Mouse (Mus musculus): ENCODE results near the gene Prkd2. TPM values are rescaled to one million over a fixed set of nuclear protein-coding genes. Genes with fewer than 3 reads are reported as not detected.

Gene Prkd2
- polyA plus RNA-seq, 1 experiment = 0.66 TPM

DNA sequence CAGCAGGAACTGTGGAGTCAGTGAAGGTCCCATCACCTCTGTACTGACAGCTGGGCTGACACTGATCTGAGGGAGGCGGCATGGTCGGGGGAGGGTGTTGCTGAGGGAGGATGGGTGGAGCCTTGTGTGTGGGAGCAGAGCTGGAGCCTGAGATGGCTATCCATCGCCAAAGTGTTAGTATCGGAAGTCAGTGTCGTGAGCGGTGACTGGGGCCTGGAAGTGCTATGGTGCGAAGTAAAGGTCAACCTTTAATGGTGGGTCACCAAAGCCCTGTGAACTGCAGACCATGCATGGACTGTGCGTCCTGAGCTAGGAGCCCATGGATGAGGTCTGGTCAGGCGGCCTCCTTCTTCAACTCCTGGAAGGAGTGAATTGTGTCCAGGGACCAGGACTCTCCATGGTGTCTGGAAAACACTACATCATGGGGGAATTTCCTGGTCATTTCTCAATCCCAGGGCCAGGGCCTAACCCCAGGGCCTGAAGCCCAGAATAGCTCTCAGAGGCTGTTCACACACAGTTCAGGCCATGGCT, 62.9 kb downstream of the Prkd2 start:
- Histone ChIP-seq H3K9me3 (ENCODE audit: control insufficient read depth, low read length) (no peaks in the 10 kb centered on the region), H3K27me3 (ENCODE audit: control insufficient read depth) (peaks cover 43% of the 10 kb centered on the region), H3K4me3 (replicated peaks) (no peak overlapping the region), H3K4me1 (ENCODE audit: control insufficient read depth) (peaks cover 18% of the 10 kb centered on the region), H3K36me3 (ENCODE audit: control insufficient read depth) (no peaks in the 10 kb centered on the region)
- TF ChIP-seq TAL1 (IDR thresholded peaks at IDR 0.05; ENCODE audit: low read length) (no peak), GATA1 (IDR thresholded peaks at IDR 0.05; ENCODE audit: low read length) (no peak)

DNA sequence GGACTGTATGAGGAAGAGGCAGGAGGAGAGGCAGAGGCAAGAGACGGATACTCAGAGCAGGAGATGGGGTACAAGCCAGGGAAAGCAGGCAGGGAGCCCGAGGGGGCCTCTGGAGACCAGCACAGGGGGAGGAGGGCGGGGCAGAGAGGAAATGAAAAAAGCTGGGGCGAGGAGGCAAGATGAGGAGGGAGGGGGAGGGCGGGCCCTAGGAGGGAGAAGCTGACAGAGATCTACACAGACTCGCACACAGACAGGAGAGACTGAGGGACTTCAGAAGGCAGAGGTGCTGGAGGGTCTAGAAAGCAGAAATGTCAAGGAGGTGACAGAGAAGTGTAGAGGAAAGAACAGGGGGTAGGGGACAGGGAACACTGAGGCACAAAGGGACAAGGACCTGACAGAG, 63.6 kb downstream of the Prkd2 start, which contains the start of gene Ptgir:
Gene Ptgir (plus strand): TSS at position 210 of the 400 bp plus-strand sequence.
- Histone ChIP-seq H3K4me3 (replicated peaks) (no peak within 1 kb of the TSS), H3K9me3 (ENCODE audit: control insufficient read depth, low read length) (no peaks in the 10 kb centered on the region), H3K4me1 (ENCODE audit: control insufficient read depth) (peaks cover 18% of the 10 kb centered on the region), H3K36me3 (ENCODE audit: control insufficient read depth) (no peaks in the 10 kb centered on the region), H3K27me3 (ENCODE audit: control insufficient read depth) (peaks cover 40% of the 10 kb centered on the region)
- no peak for TF ChIP-seq GATA1 (IDR thresholded peaks at IDR 0.05; ENCODE audit: low read length)
- no peak for TF ChIP-seq TAL1 (IDR thresholded peaks at IDR 0.05; ENCODE audit: low read length)

DNA sequence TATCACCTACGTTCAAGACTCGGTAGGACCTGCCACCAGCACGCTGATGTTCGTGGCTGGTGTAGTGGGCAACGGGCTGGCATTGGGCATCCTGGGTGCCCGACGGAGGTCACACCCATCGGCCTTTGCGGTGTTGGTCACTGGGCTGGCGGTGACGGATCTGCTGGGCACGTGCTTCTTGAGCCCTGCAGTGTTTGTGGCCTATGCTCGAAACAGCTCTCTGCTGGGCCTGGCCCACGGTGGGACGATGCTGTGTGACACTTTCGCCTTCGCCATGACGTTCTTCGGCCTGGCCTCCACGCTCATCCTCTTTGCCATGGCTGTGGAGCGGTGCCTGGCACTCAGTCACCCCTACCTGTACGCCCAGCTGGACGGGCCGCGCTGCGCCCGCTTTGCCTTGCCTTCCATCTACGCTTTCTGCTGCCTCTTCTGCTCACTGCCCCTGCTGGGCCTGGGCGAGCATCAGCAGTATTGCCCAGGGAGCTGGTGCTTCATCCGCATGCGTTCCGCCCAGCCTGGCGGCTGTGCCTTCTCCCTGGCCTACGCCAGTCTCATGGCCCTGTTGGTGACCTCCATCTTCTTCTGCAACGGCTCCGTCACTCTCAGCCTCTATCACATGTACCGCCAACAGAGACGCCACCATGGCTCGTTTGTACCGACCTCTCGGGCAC, 64.3 kb downstream of the Prkd2 start:
- Histone ChIP-seq H3K27me3 (ENCODE audit: control insufficient read depth) (peaks cover 40% of the 10 kb centered on the region), H3K4me1 (ENCODE audit: control insufficient read depth) (peaks cover 18% of the 10 kb centered on the region), H3K4me3 (replicated peaks) (no peak overlapping the region), H3K9me3 (ENCODE audit: control insufficient read depth, low read length) (no peaks in the 10 kb centered on the region), H3K36me3 (ENCODE audit: control insufficient read depth) (no peaks in the 10 kb centered on the region)
- TF ChIP-seq GATA1 (IDR thresholded peaks at IDR 0.05; ENCODE audit: low read length) (no peak), TAL1 (IDR thresholded peaks at IDR 0.05; ENCODE audit: low read length) (no peak)

DNA sequence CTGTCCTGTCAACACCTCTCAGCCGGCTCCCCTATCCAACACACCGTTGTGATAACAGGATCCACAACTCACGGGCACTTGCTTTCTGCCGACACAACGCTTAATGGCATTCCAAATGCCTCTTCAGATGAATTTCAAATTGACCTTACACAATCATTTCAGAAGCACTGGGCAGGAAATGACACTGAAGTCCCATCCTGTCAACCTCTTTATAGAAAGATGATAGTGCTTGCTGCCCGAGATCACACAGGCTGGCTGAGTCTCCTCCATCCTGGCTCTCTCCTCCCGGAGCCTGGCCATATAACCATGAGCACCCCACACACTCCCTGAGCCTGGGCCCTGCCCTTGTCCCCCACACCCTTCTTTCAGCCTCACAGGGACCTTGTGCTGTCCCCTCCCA, 65.1 kb downstream of the Prkd2 start:
- H3K4me3 ChIP-seq (replicated peaks) = no peak overlapping the region
- H3K27me3 ChIP-seq (ENCODE audit: control insufficient read depth) = peaks cover 37% of the 10 kb centered on the region
- H3K36me3 ChIP-seq (ENCODE audit: control insufficient read depth) = no peaks in the 10 kb centered on the region
- peaks cover 16% of the 10 kb centered on the region for H3K4me1 ChIP-seq (ENCODE audit: control insufficient read depth)
- no peaks in the 10 kb centered on the region for H3K9me3 ChIP-seq (ENCODE audit: control insufficient read depth, low read length)
- no peak for TF ChIP-seq GATA1 (IDR thresholded peaks at IDR 0.05; ENCODE audit: low read length)
- no peak for TF ChIP-seq TAL1 (IDR thresholded peaks at IDR 0.05; ENCODE audit: low read length)

DNA sequence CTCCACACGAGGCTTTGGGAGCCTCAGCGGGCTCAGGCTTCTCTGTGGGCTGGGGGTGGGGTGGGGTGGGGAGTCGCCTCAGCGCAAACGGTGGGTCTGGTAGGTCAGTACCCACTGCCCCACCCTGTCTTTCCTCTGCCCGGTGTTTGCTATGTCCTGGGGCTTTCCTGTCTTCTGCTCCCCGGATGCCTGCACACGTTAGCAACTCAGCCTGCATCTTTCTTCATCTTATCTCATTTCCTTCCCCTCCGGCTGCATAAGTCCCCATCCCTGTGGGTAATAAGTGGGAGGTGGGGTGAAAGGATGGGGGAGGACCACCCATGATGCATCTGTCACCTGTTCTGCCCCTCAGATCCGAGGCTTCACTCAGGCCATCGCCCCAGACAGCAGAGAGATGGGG, 65.7 kb downstream of the Prkd2 start:
- H3K36me3 ChIP-seq (ENCODE audit: control insufficient read depth) = no peaks in the 10 kb centered on the region; the same call in 1 of the 2 replicates
- no peak for TF ChIP-seq TAL1 (IDR thresholded peaks at IDR 0.05; ENCODE audit: low read length)
- TF ChIP-seq GATA1 (IDR thresholded peaks at IDR 0.05; ENCODE audit: low read length) = no peak
- H3K4me1 ChIP-seq (ENCODE audit: control insufficient read depth) = peaks cover 15% of the 10 kb centered on the region
- no peaks in the 10 kb centered on the region for H3K9me3 ChIP-seq (ENCODE audit: control insufficient read depth, low read length)
- no peak overlapping the region for H3K4me3 ChIP-seq (replicated peaks)
- H3K27me3 ChIP-seq (ENCODE audit: control insufficient read depth) = peaks cover 36% of the 10 kb centered on the region

DNA sequence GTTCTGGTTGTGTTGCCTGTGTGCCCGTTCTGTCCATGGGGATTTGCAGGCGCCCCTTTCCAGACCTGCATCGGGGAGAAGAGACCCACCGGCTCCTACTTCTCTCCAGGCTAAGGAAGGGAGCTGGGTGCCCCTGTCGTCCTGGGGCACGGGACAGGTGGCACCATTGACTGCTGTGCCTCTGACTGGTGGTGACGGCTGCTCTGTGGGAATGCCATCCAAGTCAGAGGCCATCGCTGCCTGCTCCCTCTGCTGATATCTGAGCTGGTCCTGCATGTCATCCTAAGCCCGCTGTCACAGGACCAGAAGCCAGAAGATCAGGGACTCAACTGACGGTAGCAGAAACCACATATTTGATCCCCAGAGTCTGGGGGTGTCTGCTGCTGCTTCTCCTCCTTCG, 66.2 kb downstream of the Prkd2 start:
- Histone ChIP-seq H3K4me1 (ENCODE audit: control insufficient read depth) (peaks cover 14% of the 10 kb centered on the region), H3K27me3 (ENCODE audit: control insufficient read depth) (peaks cover 35% of the 10 kb centered on the region), H3K36me3 (ENCODE audit: control insufficient read depth) (peaks cover under 1% of the 10 kb centered on the region), H3K9me3 (ENCODE audit: control insufficient read depth, low read length) (no peaks in the 10 kb centered on the region), H3K4me3 (replicated peaks) (no peak overlapping the region)
- no peak for TF ChIP-seq TAL1 (IDR thresholded peaks at IDR 0.05; ENCODE audit: low read length)
- TF ChIP-seq GATA1 (IDR thresholded peaks at IDR 0.05; ENCODE audit: low read length) = no peak

DNA sequence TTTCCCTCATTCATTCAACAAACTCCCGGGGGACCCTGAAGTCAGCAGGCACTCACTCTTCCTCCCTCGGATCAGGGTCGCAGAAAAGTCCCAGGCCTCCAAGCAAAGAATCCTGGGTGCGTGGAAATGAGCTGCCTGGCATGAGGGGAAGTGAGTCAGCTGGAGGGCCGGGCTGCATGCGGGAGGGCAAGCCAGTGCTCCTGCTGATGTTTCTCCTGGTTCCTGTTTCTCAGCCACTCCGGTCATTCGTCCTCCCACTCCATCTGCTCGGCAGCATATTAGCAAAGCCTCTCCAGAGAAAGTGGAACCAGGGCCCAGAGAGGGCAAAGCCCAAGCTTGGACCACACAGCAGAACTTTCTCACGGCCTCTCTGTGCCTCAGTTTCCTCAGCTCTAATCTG, 67.2 kb downstream of the Prkd2 start:
- TF ChIP-seq GATA1 (IDR thresholded peaks at IDR 0.05; ENCODE audit: low read length) (no peak), TAL1 (IDR thresholded peaks at IDR 0.05; ENCODE audit: low read length) (no peak)
- H3K9me3 ChIP-seq (ENCODE audit: control insufficient read depth, low read length) = no peaks in the 10 kb centered on the region
- H3K27me3 ChIP-seq (ENCODE audit: control insufficient read depth) = peaks cover 35% of the 10 kb centered on the region
- no peak overlapping the region for H3K4me3 ChIP-seq (replicated peaks)
- peaks cover 11% of the 10 kb centered on the region for H3K36me3 ChIP-seq (ENCODE audit: control insufficient read depth)
- H3K4me1 ChIP-seq (ENCODE audit: control insufficient read depth) = peaks cover 14% of the 10 kb centered on the region

DNA sequence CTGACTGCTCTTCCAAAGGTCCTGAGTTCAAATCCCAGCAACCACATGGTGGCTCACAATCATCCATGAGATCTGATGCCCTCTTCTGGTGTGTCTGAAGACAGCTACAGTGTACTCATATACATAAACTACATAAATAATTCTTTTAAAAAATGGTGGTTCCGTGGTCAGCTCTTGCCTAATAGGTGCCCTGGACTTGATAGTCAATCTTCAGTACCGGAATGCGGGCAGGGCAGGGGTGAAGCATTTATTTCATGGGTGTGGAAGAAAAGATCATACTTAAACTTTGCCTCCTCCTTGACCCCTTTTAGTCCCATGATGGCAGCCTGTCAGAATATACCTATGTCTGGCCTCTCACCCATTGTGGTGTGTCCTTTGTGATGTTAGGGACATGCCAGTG, 69.2 kb downstream of the Prkd2 start:
- H3K4me1 ChIP-seq (ENCODE audit: control insufficient read depth) = peaks cover 3% of the 10 kb centered on the region
- peaks cover 31% of the 10 kb centered on the region for H3K36me3 ChIP-seq (ENCODE audit: control insufficient read depth)
- no peaks in the 10 kb centered on the region for H3K9me3 ChIP-seq (ENCODE audit: control insufficient read depth, low read length)
- TF ChIP-seq TAL1 (IDR thresholded peaks at IDR 0.05; ENCODE audit: low read length) (no peak), GATA1 (IDR thresholded peaks at IDR 0.05; ENCODE audit: low read length) (no peak)
- no peak overlapping the region for H3K4me3 ChIP-seq (replicated peaks)
- peaks cover 32% of the 10 kb centered on the region for H3K27me3 ChIP-seq (ENCODE audit: control insufficient read depth)

DNA sequence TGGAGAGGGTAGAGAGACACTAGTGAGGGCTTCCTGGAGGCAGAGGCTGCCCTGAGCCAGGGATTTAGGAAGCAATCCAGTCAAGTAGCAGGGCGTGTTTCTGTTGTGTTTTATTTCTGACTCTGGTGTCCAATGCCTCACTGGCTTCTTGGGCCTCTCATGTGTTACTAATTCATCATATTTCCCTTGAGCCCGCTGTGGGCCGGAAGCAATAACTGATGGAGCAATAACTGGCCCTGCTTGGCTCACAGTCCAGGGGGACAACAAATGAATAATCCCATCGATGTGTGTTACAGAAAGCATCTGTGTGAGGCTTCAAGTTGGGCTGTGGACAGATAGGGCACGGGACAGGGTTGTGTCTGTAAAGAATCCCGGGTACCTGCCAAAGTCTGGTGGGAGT, 69.7 kb downstream of the Prkd2 start:
- Histone ChIP-seq H3K4me3 (replicated peaks) (no peak overlapping the region), H3K9me3 (ENCODE audit: control insufficient read depth, low read length) (no peaks in the 10 kb centered on the region), H3K4me1 (ENCODE audit: control insufficient read depth) (peaks cover 2% of the 10 kb centered on the region), H3K27me3 (ENCODE audit: control insufficient read depth) (peaks cover 28% of the 10 kb centered on the region), H3K36me3 (ENCODE audit: control insufficient read depth) (peaks cover 36% of the 10 kb centered on the region)
- TF ChIP-seq GATA1 (IDR thresholded peaks at IDR 0.05; ENCODE audit: low read length) (no peak), TAL1 (IDR thresholded peaks at IDR 0.05; ENCODE audit: low read length) (no peak)

Measured in erythroblast, embryonic 14.5 days (primary cell).